Mouse (Mus musculus): ENCODE results near the gene Ramp1.

- TF ChIP-seq GATA1 (IDR thresholded peaks at IDR 0.05; ENCODE audit: borderline replicate concordance, low read length) (no peak), FLI1 (IDR thresholded peaks at IDR 0.05; ENCODE audit: low read length) (no peak)
Measured at GRCm38 (mm10) chr1:91240685-91241084, 61.1 kb downstream of the Ramp1 start.
